Mouse (Mus musculus) neural tube, embryonic 11.5 days (tissue): ENCODE data around the gene Galm. TPM values are rescaled to one million over a fixed set of nuclear protein-coding genes. Genes with fewer than 3 reads are reported as not detected.

ENCODE experiments used
- ATAC-seq: fragments of 200-750 bp; cut with Nextera tagmentation; 2 replicates; pipeline ENCODE4 v1.8.0; 2017; ENCODE audit warnings: moderate number of reproducible peaks, mild to moderate bottlenecking, moderate TSS enrichment, moderate library complexity; ENCODE audit not compliant: insufficient read depth, low FRiP score, low TSS enrichment
- DNase-seq: peaks from one replicate; pipeline ENCODE4 v3.0.0-alpha.2; 2015; ENCODE audit warnings: low spot score
- H3K27ac ChIP-seq: fragments of 300-500 bp; sonication (generic); 2 replicates; pipeline ENCODE4 v1.5.1; 2014; ENCODE audit warnings: low read depth, mild to moderate bottlenecking, low read length
- H3K27me3 ChIP-seq: fragments of 300-500 bp; sonication (generic); 2 replicates; pipeline ENCODE4 v1.6.1; 2014; ENCODE audit warnings: mild to moderate bottlenecking, low read length, mixed read lengths; ENCODE audit not compliant: control insufficient read depth, insufficient read depth
- H3K36me3 ChIP-seq: fragments of 300-500 bp; sonication (generic); 2 replicates; pipeline ENCODE4 v1.6.1; 2014; ENCODE audit warnings: mild to moderate bottlenecking, low read length, moderate library complexity, mixed read lengths; ENCODE audit not compliant: control insufficient read depth, insufficient read depth
- H3K4me1 ChIP-seq: fragments of 300-500 bp; sonication (generic); 2 replicates; pipeline ENCODE4 v1.6.1; 2014; ENCODE audit warnings: low read length, mixed read lengths; ENCODE audit not compliant: control insufficient read depth, insufficient read depth
- H3K4me2 ChIP-seq: fragments of 300-500 bp; sonication (generic); 2 replicates; pipeline ENCODE4 v1.6.1; 2014; ENCODE audit warnings: low read depth, mild to moderate bottlenecking, moderate library complexity
- H3K4me3 ChIP-seq: fragments of 300-500 bp; sonication (generic); 2 replicates; pipeline ENCODE4 v1.5.1; 2014; ENCODE audit warnings: low read depth, low read length
- H3K9ac ChIP-seq: fragments of 300-500 bp; sonication (generic); 2 replicates; pipeline ENCODE4 v1.6.1; 2014; ENCODE audit warnings: mild to moderate bottlenecking, low read length
- H3K9me3 ChIP-seq: fragments of 300-500 bp; sonication (generic); 2 replicates; pipeline ENCODE4 v1.6.1; 2016; ENCODE audit warnings: low read length; ENCODE audit not compliant: control insufficient read depth
- WGBS: fragments of 180-500 bp; shearing (Covaris S2); extraction: QIAGEN DNeasy Blood & Tissue Kit; methylation state at CpG from one replicate; pipeline ENCODE4 v1.1.7; 2014; 5-methylcytosine and 5-hydroxymethylcytosine counted together
- polyA plus RNA-seq: library from polyadenylated mRNA; unstranded; fragments of >200 nt; fragmentation: Nextera tagmentation; extraction: Ambion mirVana; gene quantifications from 2 replicates; pipeline ENCODE4 v1.2.1, GENCODE M21; 2014

Galm gene
- polyA plus RNA-seq, 1 experiment from 2014 or later = 9.8 TPM

- no peaks in the 10 kb centered on the region for H3K36me3 ChIP-seq
- H3K4me3 ChIP-seq = no peak overlapping the region
- H3K27ac ChIP-seq = no peak overlapping the region
- WGBS = 86% methylated on average over 4 of the region's 4 CpGs
- no peak overlapping the region for H3K9ac ChIP-seq
- no peak overlapping the region for H3K4me2 ChIP-seq
- H3K27me3 ChIP-seq = no peaks in the 10 kb centered on the region
- no peaks in the 10 kb centered on the region for H3K9me3 ChIP-seq
- ATAC-seq (no peak), DNase-seq (no peak)
- no peaks in the 10 kb centered on the region for H3K4me1 ChIP-seq
Observed at GRCm38 (mm10) chr17:80132502-80132901, 5.2 kb downstream of the Galm start.

- Histone ChIP-seq H3K9ac (no peak overlapping the region), H3K9me3 (no peaks in the 10 kb centered on the region), H3K4me3 (no peak overlapping the region), H3K27ac (no peak overlapping the region), H3K27me3 (no peaks in the 10 kb centered on the region), H3K4me2 (no peak overlapping the region), H3K36me3 (no peaks in the 10 kb centered on the region), H3K4me1 (no peaks in the 10 kb centered on the region)
- no peak for ATAC-seq
- 91% methylated on average over 17 of the region's 17 CpGs for WGBS
- no peak for DNase-seq
Observed at GRCm38 (mm10) chr17:80138434-80139162, 11.3 kb downstream of the Galm start.

- WGBS = 85% methylated on average over 9 of the region's 9 CpGs
- Histone ChIP-seq H3K27me3 (no peaks in the 10 kb centered on the region), H3K27ac (no peak overlapping the region), H3K9ac (no peak overlapping the region), H3K36me3 (no peaks in the 10 kb centered on the region), H3K4me3 (no peak overlapping the region), H3K9me3 (no peaks in the 10 kb centered on the region), H3K4me1 (no peaks in the 10 kb centered on the region), H3K4me2 (no peak overlapping the region)
- no peak for DNase-seq
- no peak for ATAC-seq
Observed at GRCm38 (mm10) chr17:80139753-80140444, 12.6 kb downstream of the Galm start.

- 93% methylated on average over 6 of the region's 6 CpGs for WGBS
- H3K4me1 ChIP-seq = no peaks in the 10 kb centered on the region; the same call in 1 of the 2 replicates
- no peak for ATAC-seq
Observed at GRCm38 (mm10) chr17:80143478-80144232, 16.4 kb downstream of the Galm start.

GRCm38 (mm10) chr17:80145210-80145609, 17.9 kb downstream of the Galm start:
- H3K9ac ChIP-seq = no peak overlapping the region
- ATAC-seq (no peak), DNase-seq (no peak)
- H3K9me3 ChIP-seq = no peaks in the 10 kb centered on the region
- H3K36me3 ChIP-seq = no peaks in the 10 kb centered on the region
- H3K4me2 ChIP-seq = no peak overlapping the region
- no peaks in the 10 kb centered on the region for H3K27me3 ChIP-seq
- 64% methylated on average over 7 of the region's 7 CpGs for WGBS
- H3K4me3 ChIP-seq = no peak overlapping the region
- no peaks in the 10 kb centered on the region; the same call in 1 of the 2 replicates for H3K4me1 ChIP-seq
- no peak overlapping the region for H3K27ac ChIP-seq

More at GRCm38 (mm10) chr17:80143478-80144232, 16.4 kb downstream of the Galm start:
- H3K4me2 ChIP-seq = no peak overlapping the region
- H3K36me3 ChIP-seq = no peaks in the 10 kb centered on the region
- H3K27ac ChIP-seq = no peak overlapping the region
- H3K9ac ChIP-seq = no peak overlapping the region
- no peaks in the 10 kb centered on the region for H3K27me3 ChIP-seq
- H3K9me3 ChIP-seq = no peaks in the 10 kb centered on the region
- no peak for DNase-seq
- H3K4me3 ChIP-seq = no peak overlapping the region

- Histone ChIP-seq H3K4me2 (no peak overlapping the region), H3K4me1 (no peaks in the 10 kb centered on the region; the same call in 1 of the 2 replicates), H3K9me3 (no peaks in the 10 kb centered on the region), H3K36me3 (no peaks in the 10 kb centered on the region), H3K4me3 (no peak overlapping the region), H3K27me3 (no peaks in the 10 kb centered on the region), H3K9ac (no peak overlapping the region), H3K27ac (no peak overlapping the region)
- 90% methylated on average over 3 of the region's 3 CpGs for WGBS
- DNase-seq (no peak), ATAC-seq (no peak)
Observed at GRCm38 (mm10) chr17:80145771-80146170, 18.5 kb downstream of the Galm start.

GRCm38 (mm10) chr17:80148053-80148994, 21.1 kb downstream of the Galm start:
- no peak for DNase-seq
- H3K27me3 ChIP-seq = no peaks in the 10 kb centered on the region
- 66% methylated on average over 23 of the region's 23 CpGs for WGBS
- no peak overlapping the region for H3K9ac ChIP-seq
- no peaks in the 10 kb centered on the region; the same call in 1 of the 2 replicates for H3K4me1 ChIP-seq
- H3K4me3 ChIP-seq = no peak overlapping the region
- no peaks in the 10 kb centered on the region for H3K9me3 ChIP-seq
- no peaks in the 10 kb centered on the region for H3K36me3 ChIP-seq
- ATAC-seq = no peak; the same call in 1 of the 2 replicates
- H3K4me2 ChIP-seq = no peak overlapping the region
- no peak overlapping the region for H3K27ac ChIP-seq

GRCm38 (mm10) chr17:80148995-80149388, 21.7 kb downstream of the Galm start:
- Histone ChIP-seq H3K27me3 (no peaks in the 10 kb centered on the region), H3K4me2 (no peak overlapping the region), H3K9ac (no peak overlapping the region), H3K4me1 (no peaks in the 10 kb centered on the region; the same call in 1 of the 2 replicates), H3K36me3 (no peaks in the 10 kb centered on the region), H3K4me3 (no peak overlapping the region), H3K27ac (no peak overlapping the region), H3K9me3 (no peaks in the 10 kb centered on the region)
- DNase-seq (no peak), ATAC-seq (no peak)
- WGBS = 84% methylated on average over 6 of the region's 6 CpGs
